Mouse (Mus musculus): ENCODE measurements around the gene Nubp1. TPM values are rescaled to one million over a fixed set of nuclear protein-coding genes. Genes with fewer than 3 reads are reported as not detected.

The Nubp1 gene
- total RNA-seq (2012; rRNA removed) (57.7 and 58.4 TPM in 2 replicates), polyA plus RNA-seq (2012; ENCODE audit: insufficient read depth in 1 of 2, insufficient read length in 2 of 2, low read depth in 1 of 2, low replicate concordance in 2 of 2, missing spikeins in 1 of 2) (10 to 100 TPM in 1 of 2 experiments, not detected in 1; 75.0 TPM)

DNA sequence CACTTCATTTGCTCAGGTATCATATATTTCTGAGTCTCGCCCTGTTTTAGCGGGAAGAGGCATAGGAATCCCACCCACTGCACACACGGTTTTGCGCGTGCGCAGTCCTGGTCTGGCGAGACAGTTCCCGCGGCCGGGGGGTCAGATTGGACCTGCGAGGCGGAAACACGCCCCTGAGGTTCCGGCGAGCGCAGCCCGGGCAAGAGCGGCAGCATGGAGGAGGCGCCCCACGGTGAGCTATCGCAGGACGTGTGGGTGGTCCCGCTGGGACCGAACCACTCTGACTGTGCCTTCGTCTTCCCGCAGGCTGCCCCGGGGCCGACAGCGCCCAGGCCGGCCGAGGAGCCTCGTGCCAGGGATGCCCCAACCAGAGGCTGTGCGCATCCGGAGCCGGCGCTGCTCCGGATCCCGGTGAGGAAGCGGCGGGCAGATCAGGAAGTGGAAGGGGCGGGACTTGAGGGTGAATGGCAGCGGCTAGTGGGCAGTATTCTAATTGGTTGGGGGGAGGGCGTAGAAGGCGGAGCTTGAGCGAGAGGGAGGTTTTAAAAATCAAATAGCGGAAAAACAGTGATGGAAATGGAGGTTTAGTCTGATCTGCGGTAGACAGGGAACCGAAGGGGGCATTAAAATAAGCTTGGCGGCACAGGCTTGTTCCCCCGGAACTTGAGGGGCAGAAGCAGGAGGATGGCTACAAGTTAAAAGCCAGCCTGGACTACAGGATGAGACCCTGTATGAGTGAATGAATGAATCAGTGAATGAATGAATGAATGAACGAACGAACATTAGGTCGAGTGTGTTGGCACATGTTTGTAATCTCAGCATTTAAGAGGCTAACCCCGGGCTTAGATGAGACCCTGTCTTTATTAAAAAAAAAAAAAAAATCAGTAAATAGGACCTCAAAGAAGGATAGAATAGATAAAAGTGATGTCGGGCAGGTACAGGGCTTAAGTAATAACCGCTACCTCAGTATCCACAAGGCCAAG lies at the start of gene Nubp1:
Nubp1 (plus strand) TSS at position 185 of the 983 bp plus-strand sequence.
- H3K9me3 ChIP-seq (replicated peaks; ENCODE audit: insufficient read depth, low read length): no peaks in the 10 kb centered on the region
- peaks cover 0 to 6% of the 10 kb centered on the region in 2 experiments; a peak in 2 of 4 replicates for H3K36me3 ChIP-seq (ENCODE audit: control insufficient read depth in 1 of 2, insufficient read depth in 2 of 2, low read length in 2 of 2)
- peaks cover 0 to 11% of the 10 kb centered on the region in 2 experiments; a peak in 2 of 4 replicates for H3K4me1 ChIP-seq (ENCODE audit: control insufficient read depth in 1 of 2, insufficient read depth in 2 of 2, low read length in 2 of 2)
- peak within 1 kb of the TSS; percentile 67 to 85 for H3K4me3 ChIP-seq (ENCODE audit: control insufficient read depth in 1 of 2, insufficient read depth in 1 of 2, low read depth in 2 of 2, low read length in 2 of 2)
- peak within 1 kb of the TSS; percentile 89 for H3K9ac ChIP-seq (ENCODE audit: control insufficient read depth, low read depth, low read length, poor library complexity, severe bottlenecking)
- peak within 1 kb of the TSS; percentile 85 for H3K27ac ChIP-seq (ENCODE audit: control insufficient read depth, low read depth, low read length)
- no peak for TF ChIP-seq UBTF (IDR thresholded peaks at IDR 0.05; ENCODE audit: borderline replicate concordance, insufficient read depth, low read depth, low read length)
- TF ChIP-seq SIN3A (IDR thresholded peaks at IDR 0.05; ENCODE audit: low read length): peak; percentile 82
- peak; percentile 77 for TF ChIP-seq HCFC1 (IDR thresholded peaks at IDR 0.05; ENCODE audit: low read depth, low read length)
- no peak for TF ChIP-seq GATA1 (IDR thresholded peaks at IDR 0.05; ENCODE audit: low read depth, low read length)
- TF ChIP-seq NRF1 (IDR thresholded peaks at IDR 0.05; ENCODE audit: insufficient read depth, low read depth, low read length, poor library complexity, severe bottlenecking): peak; percentile 72
- TF ChIP-seq MXI1 (IDR thresholded peaks at IDR 0.05; ENCODE audit: low read depth, low read length): peak; percentile 49
- TF ChIP-seq ZMIZ1 (IDR thresholded peaks at IDR 0.05; ENCODE audit: low read depth, low read length): peak; percentile 81; the same call in 1 of the 2 replicates
- peak; percentile 90 for TF ChIP-seq ELF1 (IDR thresholded peaks at IDR 0.05; ENCODE audit: low read depth, low read length)
- TF ChIP-seq MYC (IDR thresholded peaks at IDR 0.05; ENCODE audit: low read depth, low read length): peak; percentile 81; the same call in 1 of the 2 replicates
- TF ChIP-seq NELFE (IDR thresholded peaks at IDR 0.05; ENCODE audit: low read depth, low read length): peak; percentile 92
- peak; percentile 42 for TF ChIP-seq TBP (IDR thresholded peaks at IDR 0.05; ENCODE audit: low read depth, low read length)
- no peak for TF ChIP-seq RCOR1 (IDR thresholded peaks at IDR 0.05; ENCODE audit: low read depth, low read length)
- peak; percentile 97 to 98 for TF ChIP-seq POLR2A (IDR thresholded peaks at IDR 0.05; ENCODE audit: control insufficient read depth in 1 of 2, insufficient read depth in 1 of 2, low read depth in 1 of 2, low read length in 2 of 2, poor library complexity in 1 of 2)
- peak; percentile 73; the same call in 1 of the 2 replicates for TF ChIP-seq MAX (IDR thresholded peaks at IDR 0.05; ENCODE audit: low read length)
- TF ChIP-seq POLR2AphosphoS2 (IDR thresholded peaks at IDR 0.05; ENCODE audit: low read length): peak; percentile 91
- TF ChIP-seq E2F4 (IDR thresholded peaks at IDR 0.05; ENCODE audit: borderline replicate concordance, low read depth, low read length): peak; percentile 19; the same call in 1 of the 2 replicates
- H3K79me2 ChIP-seq (ENCODE audit: control insufficient read depth, insufficient read depth, low read length, poor library complexity): peaks cover 4% of the 10 kb centered on the region
- peaks cover 0 to 4% of the 10 kb centered on the region in 2 experiments; a peak in 2 of 4 replicates for H3K27me3 ChIP-seq (ENCODE audit: control insufficient read depth in 1 of 2, insufficient read depth in 2 of 2, low read length in 2 of 2)
- peak; percentile 96 for DNase-seq (ENCODE audit: low read depth, low spot score)

DNA sequence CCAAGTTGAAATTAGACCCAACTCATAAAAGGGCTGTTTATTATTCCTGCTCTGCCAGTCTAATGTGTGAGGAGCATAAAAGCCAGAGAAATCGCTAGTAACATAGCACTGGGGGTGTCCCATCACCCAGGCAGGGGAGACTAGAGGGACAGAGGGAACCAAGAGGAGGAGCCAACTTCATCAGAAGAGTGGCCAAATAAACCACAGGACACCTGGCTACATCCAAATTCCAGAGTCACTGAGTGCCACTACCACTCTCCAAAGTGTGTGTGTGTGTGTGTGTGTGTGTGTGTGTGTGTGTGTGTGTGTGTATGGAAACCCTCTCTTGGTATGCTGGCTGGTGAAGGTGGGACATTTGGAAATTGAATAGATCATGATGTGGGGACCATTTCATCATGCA lies 48.7 kb upstream of the Nubp1 start:
- H3K4me3 ChIP-seq (ENCODE audit: control insufficient read depth in 1 of 2, insufficient read depth in 1 of 2, low read depth in 2 of 2, low read length in 2 of 2): no peak overlapping the region
- no peaks in the 10 kb centered on the region for H3K36me3 ChIP-seq (ENCODE audit: control insufficient read depth in 1 of 2, insufficient read depth in 2 of 2, low read length in 2 of 2)
- no peaks in the 10 kb centered on the region for H3K79me2 ChIP-seq (ENCODE audit: control insufficient read depth, insufficient read depth, low read length, poor library complexity)
- DNase-seq (ENCODE audit: low read depth, low spot score): no peak
- H3K27ac ChIP-seq (ENCODE audit: control insufficient read depth, low read depth, low read length): no peak overlapping the region
- no peak for TF ChIP-seq SIN3A (IDR thresholded peaks at IDR 0.05; ENCODE audit: low read length)
- no peak for TF ChIP-seq TCF12 (IDR thresholded peaks at IDR 0.05; ENCODE audit: low read depth, low read length)
- TF ChIP-seq ELF1 (IDR thresholded peaks at IDR 0.05; ENCODE audit: low read depth, low read length): no peak
- no peak for TF ChIP-seq TBP (IDR thresholded peaks at IDR 0.05; ENCODE audit: low read depth, low read length)
- TF ChIP-seq MYC (IDR thresholded peaks at IDR 0.05; ENCODE audit: low read depth, low read length): no peak
- TF ChIP-seq GABPA (IDR thresholded peaks at IDR 0.05; ENCODE audit: low read depth, low read length): no peak
- TF ChIP-seq ETS1 (IDR thresholded peaks at IDR 0.05; ENCODE audit: low read depth, low read length): no peak
- TF ChIP-seq MAZ (IDR thresholded peaks at IDR 0.05; ENCODE audit: low read depth, low read length): no peak
- no peak for TF ChIP-seq E2F4 (IDR thresholded peaks at IDR 0.05; ENCODE audit: borderline replicate concordance, low read depth, low read length)
- no peak for TF ChIP-seq GATA1 (IDR thresholded peaks at IDR 0.05; ENCODE audit: low read depth, low read length)
- no peak for TF ChIP-seq USF1 (IDR thresholded peaks at IDR 0.05; ENCODE audit: low read depth, low read length)
- peaks cover 0 to 1% of the 10 kb centered on the region in 2 experiments; a peak in 1 of 4 replicates for H3K27me3 ChIP-seq (ENCODE audit: control insufficient read depth in 1 of 2, insufficient read depth in 2 of 2, low read length in 2 of 2)
- H3K9ac ChIP-seq (ENCODE audit: control insufficient read depth, low read depth, low read length, poor library complexity, severe bottlenecking): no peak overlapping the region
- H3K4me1 ChIP-seq (ENCODE audit: control insufficient read depth in 1 of 2, insufficient read depth in 2 of 2, low read length in 2 of 2): no peaks in the 10 kb centered on the region
- no peaks in the 10 kb centered on the region for H3K9me3 ChIP-seq (replicated peaks; ENCODE audit: insufficient read depth, low read length)

Data from MEL (cell line).